Mouse (Mus musculus) left cerebral cortex, adult 2 months (tissue): ENCODE data around the gene Hoxa4. TPM values are rescaled to one million over a fixed set of nuclear protein-coding genes. Genes with fewer than 3 reads are reported as not detected.

Experiments used
- DNase-seq, 2 experiments: peaks; one replicate each; pipeline ENCODE4 v3.0.0; 2021 to 2022; ENCODE audit warnings: low spot score in 2 of 2, mixed read lengths in 1 of 2; ENCODE audit errors: extremely low spot score in 1 of 2
- H3K27ac ChIP-seq: fragments of 200-600 bp; 2 replicates; pipeline ENCODE4 v1.8.1; 2022
- H3K4me3 ChIP-seq: fragments of 200-600 bp; 2 replicates; pipeline ENCODE4 v1.8.1; 2022
- CTCF ChIP-seq: fragments of 200-600 bp; IDR thresholded peaks from 2 replicates; pipeline ENCODE4 v1.8.1; 2022; ENCODE audit warnings: antibody characterized with exemption, mild to moderate bottlenecking, moderate library complexity
- intact Hi-C: fragments of 180-260 bp; cut with DNase I; formaldehyde crosslinking; loops from one replicate; pipeline ENCODE4 v1.15.1; 2025
- microRNA-seq, 2 experiments: library from miRNA; unstranded; fragments of <30 nt; microRNA quantifications; one replicate each; pipeline ENCODE4 v1.2.0; 2021
- total RNA-seq, 2 experiments: library from RNA; stranded (reverse); gene quantifications; 2 replicates each; pipeline ENCODE4 v1.2.3; 2021

Gene Hoxa4
- total RNA-seq, 2 experiments from 2014 or later: not detected

GRCm38 (mm10) chr6:52156551-52157200 is 34.9 kb downstream of the Hoxa4 start:
- TF ChIP-seq CTCF: no peak
- Histone ChIP-seq H3K4me3 (no peak overlapping the region), H3K27ac (no peak overlapping the region)
- intact Hi-C loops: loop anchor here (5.0 kb wide), 1 partner anchor 144 kb away; the partner anchor contains the start of gene Skap2
- no peak for DNase-seq

GRCm38 (mm10) chr6:52155471-52155870 is 36.1 kb downstream of the Hoxa4 start:
- DNase-seq: no peak
- intact Hi-C loops: loop anchor here (5.0 kb wide), 1 partner anchor 143 kb away; the partner anchor contains the start of gene Skap2
- TF ChIP-seq CTCF: no peak
- no peak overlapping the region for H3K27ac ChIP-seq
- H3K4me3 ChIP-seq: no peak overlapping the region

- Histone ChIP-seq H3K4me3 (no peak overlapping the region), H3K27ac (no peak overlapping the region)
- intact Hi-C loops: no loop called here
- no peak for TF ChIP-seq CTCF
- no peak for DNase-seq
Observed at GRCm38 (mm10) chr6:52154044-52154443, 37.5 kb downstream of the Hoxa4 start.

DNA sequence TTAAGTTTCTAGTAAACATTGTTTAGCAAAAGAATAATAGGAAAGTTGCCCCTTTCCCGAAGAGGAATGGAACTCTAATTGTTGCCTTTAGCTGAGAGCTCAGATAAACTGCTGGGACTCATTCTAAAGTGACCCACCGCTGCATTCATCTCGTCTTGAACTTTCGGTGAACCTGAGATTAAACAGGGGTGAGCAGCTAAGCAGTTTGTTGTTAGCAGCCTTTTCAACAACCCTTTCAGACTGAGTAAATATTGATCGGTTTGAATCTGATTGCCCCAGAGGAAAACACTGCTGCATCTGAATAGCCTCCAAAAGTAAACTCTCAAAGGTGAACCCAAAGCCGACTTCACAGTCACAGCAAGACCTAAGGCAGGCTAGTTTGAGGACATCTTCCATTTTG is 38.3 kb downstream of the Hoxa4 start:
- intact Hi-C loops: loop anchor here (1.0 kb wide), 1 partner anchor 37 kb away; no protein-coding TSS in a partner anchor
- DNase-seq: no peak
- TF ChIP-seq CTCF: no peak
- Histone ChIP-seq H3K4me3 (no peak overlapping the region), H3K27ac (no peak overlapping the region)

- intact Hi-C loops: loop anchor here (1.0 kb wide), 1 partner anchor 38 kb away; no protein-coding TSS in a partner anchor
Observed at GRCm38 (mm10) chr6:52152226-52153193, 39.0 kb downstream of the Hoxa4 start.

GRCm38 (mm10) chr6:52151571-52151970 is 40.0 kb downstream of the Hoxa4 start:
- Histone ChIP-seq H3K27ac (no peak overlapping the region), H3K4me3 (no peak overlapping the region)
- intact Hi-C loops: no loop called here
- DNase-seq: no peak
- TF ChIP-seq CTCF: no peak

More at GRCm38 (mm10) chr6:52152226-52153193, 39.0 kb downstream of the Hoxa4 start:
- no peak for TF ChIP-seq CTCF
- no peak for DNase-seq
- Histone ChIP-seq H3K27ac (no peak overlapping the region), H3K4me3 (no peak overlapping the region)

GRCm38 (mm10) chr6:52150401-52150966 is 41.1 kb downstream of the Hoxa4 start:
- TF ChIP-seq CTCF: no peak
- intact Hi-C loops: no loop called here
- Histone ChIP-seq H3K4me3 (no peak overlapping the region), H3K27ac (no peak overlapping the region)
- DNase-seq: no peak

Small RNA genes within 50 kb of the gene (microRNA-seq; reads per million reads assigned to microRNA genes)
- gene Mir196b: 1.2 to 2.6 reads per million in 2 experiments

Other genes with a start within 250 kb of the Hoxa4 start
- 10 to 100 TPM in 1 of 2 experiments, 1 to 10 TPM in 1; 8.9 to 10.5 TPM for gene Skap2, start 179.2 kb downstream of the Hoxa4 start, total RNA-seq
- not detected for gene Hoxa1, start 33.4 kb downstream of the Hoxa4 start, total RNA-seq
- not detected for gene Hoxa2, start 26.9 kb downstream of the Hoxa4 start, total RNA-seq
- not detected for gene 5730596B20Rik, start 14.3 kb downstream of the Hoxa4 start, total RNA-seq
- gene Hoxa5, start 12.8 kb upstream of the Hoxa4 start, total RNA-seq: not detected
- not detected for gene Hoxa6, start 17.0 kb upstream of the Hoxa4 start, total RNA-seq
- gene Hoxa3, start 21.6 kb upstream of the Hoxa4 start, total RNA-seq: not detected
- gene Gm28308, start 21.6 kb upstream of the Hoxa4 start, total RNA-seq: not detected
- not detected for gene Hoxa7, start 30.1 kb upstream of the Hoxa4 start, total RNA-seq
- gene Hoxa9, start 39.3 kb upstream of the Hoxa4 start, total RNA-seq: not detected
- gene Hoxa10, start 49.1 kb upstream of the Hoxa4 start, total RNA-seq: not detected
- gene Hoxa11, start 54.1 kb upstream of the Hoxa4 start, total RNA-seq: not detected
- not detected for gene Hoxa13, start 69.1 kb upstream of the Hoxa4 start, total RNA-seq
- gene Evx1, start 121.7 kb upstream of the Hoxa4 start, total RNA-seq: not detected